Mouse (Mus musculus) c-Kit-negative CD71-positive TER-119-positive erythroid progenitor cells, embryonic 14.5 days (primary cell): ENCODE data around the gene Pbx4.

Source experiments
- DNase-seq: peaks from one replicate; pipeline ENCODE4 v3.0.0-alpha.2; 2013; ENCODE audit warnings: low read depth, low spot score

Gene Pbx4

GRCm38 (mm10) chr8:69808864-69809403, 23.4 kb upstream of the Pbx4 start:
- no peak for DNase-seq

- DNase-seq, result no peak
Measured at GRCm38 (mm10) chr8:69809820-69810219, 22.5 kb upstream of the Pbx4 start.

GRCm38 (mm10) chr8:69814881-69815280, 17.4 kb upstream of the Pbx4 start:
- DNase-seq, result no peak

- DNase-seq, result no peak
Measured at GRCm38 (mm10) chr8:69815396-69815795, 16.9 kb upstream of the Pbx4 start.

GRCm38 (mm10) chr8:69820466-69820865, 11.8 kb upstream of the Pbx4 start:
- no peak for DNase-seq

- DNase-seq, result no peak
Measured at GRCm38 (mm10) chr8:69821971-69822385, 10.3 kb upstream of the Pbx4 start.

- DNase-seq, result no peak
Measured at GRCm38 (mm10) chr8:69822386-69823191, 9.7 kb upstream of the Pbx4 start, which contains the start of gene Lpar2. Gene Lpar2 (plus strand): TSS chr8:69822429.

- no peak for DNase-seq
Measured at GRCm38 (mm10) chr8:69826371-69826770, 5.9 kb upstream of the Pbx4 start.

- no peak for DNase-seq
Measured at GRCm38 (mm10) chr8:69837057-69837682, 4.9 kb downstream of the Pbx4 start.

- no peak for DNase-seq
Measured at GRCm38 (mm10) chr8:69847167-69848065, 15.1 kb downstream of the Pbx4 start.

GRCm38 (mm10) chr8:69848951-69849350, 16.7 kb downstream of the Pbx4 start:
- DNase-seq, result peak; percentile 35

GRCm38 (mm10) chr8:69849899-69850298, 17.6 kb downstream of the Pbx4 start:
- no peak for DNase-seq

- DNase-seq, result peak; percentile 56
Measured at GRCm38 (mm10) chr8:69850926-69851506, 18.7 kb downstream of the Pbx4 start.

GRCm38 (mm10) chr8:69853869-69854268, 21.6 kb downstream of the Pbx4 start:
- DNase-seq, result no peak

GRCm38 (mm10) chr8:69860807-69861206, 28.5 kb downstream of the Pbx4 start:
- no peak for DNase-seq

- DNase-seq, result no peak
Measured at GRCm38 (mm10) chr8:69861251-69861650, 29.0 kb downstream of the Pbx4 start.

GRCm38 (mm10) chr8:69863387-69864020, 31.2 kb downstream of the Pbx4 start:
- no peak for DNase-seq

GRCm38 (mm10) chr8:69864180-69864579, 31.9 kb downstream of the Pbx4 start:
- DNase-seq, result no peak

GRCm38 (mm10) chr8:69867696-69868326, 35.5 kb downstream of the Pbx4 start:
- DNase-seq, result no peak

- DNase-seq, result no peak
Measured at GRCm38 (mm10) chr8:69870003-69870765, 37.9 kb downstream of the Pbx4 start.
